Mouse (Mus musculus): ENCODE data around the gene D630003M21Rik.

- TF ChIP-seq POLR2A (IDR thresholded peaks at IDR 0.05; ENCODE audit: insufficient read length, low read depth): no peak
- no peak for TF ChIP-seq USF1 (IDR thresholded peaks at IDR 0.05; ENCODE audit: low read depth)
- no peak for TF ChIP-seq TCF12 (IDR thresholded peaks at IDR 0.05; ENCODE audit: insufficient read depth, poor library complexity, severe bottlenecking)
- no peak for TF ChIP-seq TCF3 (IDR thresholded peaks at IDR 0.05; ENCODE audit: insufficient read length, low read depth)
- TF ChIP-seq MYOG (IDR thresholded peaks at IDR 0.05; ENCODE audit: control insufficient read depth in 1 of 3, insufficient read depth in 1 of 3, insufficient read length in 2 of 3, low read depth in 2 of 3): no peak
- no peak for TF ChIP-seq E2F4 (IDR thresholded peaks at IDR 0.05; ENCODE audit: insufficient read depth)
- TF ChIP-seq MYOD1 (IDR thresholded peaks at IDR 0.05; ENCODE audit: control insufficient read depth in 1 of 3, insufficient read length in 2 of 3, low read depth in 2 of 3): no peak
- TF ChIP-seq MAX (IDR thresholded peaks at IDR 0.05; ENCODE audit: low read depth): no peak
These were observed 7.5 kb downstream of the D630003M21Rik start for GRCm38 (mm10) chr2:158221446-158222084.

Measured in myocyte (in vitro differentiated cells).